Mouse (Mus musculus): ENCODE results near the gene Mki67. TPM values are rescaled to one million over a fixed set of nuclear protein-coding genes. Genes with fewer than 3 reads are reported as not detected.
A peak's percentile ranks its signal among the peaks of the same experiment; 100 is the strongest.

The Mki67 gene
- total RNA-seq (2015; ENCODE audit: low replicate concordance) (808 and 979 TPM in 2 replicates), total RNA-seq (2017; ENCODE audit: low replicate concordance) (1,323 and 1,353 TPM in 2 replicates)

DNA sequence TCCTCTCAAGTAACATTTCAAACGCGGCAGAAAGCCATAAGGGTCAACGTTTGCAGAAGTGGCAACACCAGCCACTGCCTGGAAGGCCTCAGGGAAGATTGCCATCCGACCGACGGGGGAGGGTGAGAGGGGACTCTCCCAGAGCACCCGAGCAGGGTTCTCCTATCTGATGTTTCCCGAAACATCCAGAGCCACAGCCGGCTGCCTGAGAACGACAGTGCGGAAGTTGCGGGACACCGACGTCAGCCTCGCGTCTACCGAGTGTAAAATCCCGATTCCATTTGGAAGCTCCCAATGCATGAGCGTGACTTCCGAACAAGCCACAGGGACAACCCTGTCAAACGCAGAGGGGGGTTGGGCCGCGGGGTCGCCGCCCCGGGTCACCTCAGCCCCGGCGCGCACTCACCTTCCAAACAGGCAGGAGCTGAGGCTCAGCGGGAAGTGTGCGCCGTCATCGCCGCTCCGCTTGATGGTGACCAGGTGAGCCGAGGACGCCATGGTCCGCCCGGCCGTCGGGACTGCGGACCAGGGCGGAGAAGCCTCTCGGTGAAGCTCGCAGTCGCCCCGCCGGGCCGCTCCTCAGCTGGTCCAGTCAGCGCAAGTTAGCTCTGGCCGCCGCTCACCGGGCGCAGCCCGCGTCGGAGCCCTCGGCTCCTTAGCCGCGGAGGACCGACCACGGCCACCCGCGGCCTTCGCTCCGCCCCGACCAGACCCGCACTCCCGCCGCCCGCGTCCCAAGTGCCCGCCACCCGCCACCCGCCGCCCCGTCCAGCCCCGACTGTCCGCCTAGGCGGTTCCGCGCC lies at the start of gene Mki67:
TSS of gene Mki67 (minus strand) at position 720 of the 803 bp plus-strand sequence.
- peak; percentile 43 for ATAC-seq (replicated peaks; ENCODE audit: low FRiP score, poor library complexity, severe bottlenecking)

DNA sequence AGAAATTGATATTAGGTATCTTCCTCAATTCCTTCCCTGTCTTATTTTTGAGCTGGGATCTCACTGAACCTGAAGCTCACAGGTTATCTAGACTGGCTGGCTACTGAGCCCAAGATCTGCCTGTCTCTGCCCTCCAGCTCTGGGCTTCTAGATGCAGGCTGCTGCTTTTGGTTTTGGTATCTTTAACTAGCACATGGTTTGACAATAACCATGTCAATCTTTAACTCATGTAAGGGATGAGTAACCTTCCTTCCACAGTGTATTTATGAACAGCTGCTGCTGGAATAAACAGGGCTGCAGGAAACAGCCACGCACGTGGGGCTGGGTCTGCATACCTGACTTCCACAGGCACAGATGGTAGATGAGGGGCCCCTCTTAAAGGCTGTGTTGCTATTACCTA lies 47.1 kb upstream of the Mki67 start:
- ATAC-seq (replicated peaks; ENCODE audit: low FRiP score, poor library complexity, severe bottlenecking) = no peak

DNA sequence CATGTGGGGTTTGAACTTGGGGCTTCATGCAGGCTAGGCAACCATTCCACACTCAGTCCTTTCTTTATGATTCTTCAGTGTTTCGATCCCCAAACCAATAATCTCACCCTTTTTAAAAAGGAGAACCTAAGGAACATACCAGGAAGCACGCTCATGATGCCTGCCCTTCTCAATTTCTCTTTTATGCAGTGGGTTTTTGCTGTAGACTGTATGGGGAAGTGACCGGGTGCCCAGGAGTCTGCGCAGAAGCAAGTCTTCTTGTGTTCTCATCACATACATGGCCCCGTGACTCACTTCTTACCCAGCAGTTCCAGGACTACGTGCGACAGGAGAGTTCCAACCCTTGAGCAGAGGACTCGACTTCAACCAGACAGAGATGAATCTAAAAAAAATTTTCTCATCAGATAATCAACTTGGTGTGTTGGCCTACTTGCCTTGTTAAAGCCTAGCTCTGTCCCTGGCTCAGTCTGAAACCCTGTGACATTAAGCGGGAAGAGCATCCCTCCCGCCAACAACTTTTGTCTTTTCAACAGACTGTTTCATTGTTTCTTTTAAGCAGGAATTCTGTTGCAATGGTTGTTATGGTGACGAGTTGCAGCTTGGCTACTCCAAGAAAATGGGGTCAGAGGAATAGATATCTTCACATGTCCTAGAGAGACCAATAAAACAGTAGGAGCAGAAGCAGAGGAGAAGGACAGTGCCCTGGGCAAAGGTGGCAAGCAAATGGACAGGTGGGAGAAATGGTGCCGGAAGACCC lies 42.8 kb upstream of the Mki67 start:
- no peak for ATAC-seq (replicated peaks; ENCODE audit: low FRiP score, poor library complexity, severe bottlenecking)

DNA sequence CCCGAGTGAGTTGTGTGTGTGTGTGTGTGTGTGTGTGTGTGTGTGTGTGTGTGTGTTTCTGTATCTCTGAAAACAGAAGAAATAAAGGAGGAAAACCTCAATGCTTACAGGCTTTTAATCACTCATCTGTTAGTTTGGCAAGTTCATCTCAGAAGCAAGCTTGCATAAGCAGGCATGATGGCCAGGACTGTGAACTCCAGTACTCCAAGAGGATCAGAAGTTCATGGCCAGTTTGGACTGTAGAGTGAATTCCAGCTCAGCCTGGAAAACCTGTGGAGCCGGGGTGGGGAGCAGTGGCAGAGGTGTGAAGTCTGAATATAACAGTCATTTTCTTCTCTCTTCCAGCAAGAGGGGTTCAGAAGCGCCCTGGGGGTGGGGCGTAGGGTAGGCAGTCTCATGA lies 42.0 kb upstream of the Mki67 start:
- ATAC-seq (replicated peaks; ENCODE audit: low FRiP score, poor library complexity, severe bottlenecking) = no peak

DNA sequence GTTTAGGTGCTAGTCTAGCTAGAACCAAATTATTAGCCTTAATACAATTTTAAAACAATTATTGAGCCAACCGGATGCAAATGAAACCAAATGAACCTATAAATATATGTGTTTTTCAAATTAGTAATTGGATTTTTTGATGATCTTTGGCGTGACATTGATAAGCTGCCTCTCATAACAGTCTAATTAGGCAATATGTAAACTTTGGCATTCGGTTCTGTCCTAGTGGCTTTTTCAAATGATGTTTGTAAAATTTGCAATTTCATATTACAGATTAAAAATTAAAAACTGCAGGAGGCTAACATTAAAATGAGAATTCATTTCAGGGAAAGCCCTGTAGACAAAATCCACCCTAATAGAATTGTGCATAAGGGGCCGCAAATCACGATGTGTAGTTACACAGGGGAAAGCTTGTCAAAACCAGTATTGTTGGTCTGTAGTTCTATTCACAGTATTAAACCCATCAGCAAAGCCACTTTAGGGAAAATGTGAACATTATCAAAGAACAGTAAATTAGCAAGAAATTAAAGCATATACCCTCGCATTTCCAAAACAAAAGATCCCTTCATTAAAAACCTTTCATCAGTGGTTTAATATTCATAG lies 40.9 kb upstream of the Mki67 start:
- no peak for ATAC-seq (replicated peaks; ENCODE audit: low FRiP score, poor library complexity, severe bottlenecking)

DNA sequence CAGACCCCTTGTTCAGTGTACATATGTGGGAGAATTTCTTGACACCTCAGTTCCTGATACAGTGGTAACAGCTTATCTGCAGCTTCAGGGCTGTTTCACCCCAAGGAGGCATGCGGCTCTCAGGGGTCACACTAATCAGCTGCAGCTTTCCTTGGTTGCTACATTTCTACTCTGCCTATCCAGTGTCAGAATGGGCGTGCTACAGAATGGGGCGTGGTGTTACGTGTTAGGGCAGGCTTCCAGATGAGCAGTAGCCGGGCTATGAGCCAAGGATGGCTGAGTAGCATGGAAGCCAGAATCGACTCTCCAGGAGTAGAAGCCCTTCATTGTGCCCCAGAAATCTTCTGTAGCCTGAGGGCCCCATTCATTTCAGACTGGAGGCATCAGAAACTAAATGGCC lies 32.8 kb upstream of the Mki67 start:
- peak; percentile 71 for ATAC-seq (replicated peaks; ENCODE audit: low FRiP score, poor library complexity, severe bottlenecking)

DNA sequence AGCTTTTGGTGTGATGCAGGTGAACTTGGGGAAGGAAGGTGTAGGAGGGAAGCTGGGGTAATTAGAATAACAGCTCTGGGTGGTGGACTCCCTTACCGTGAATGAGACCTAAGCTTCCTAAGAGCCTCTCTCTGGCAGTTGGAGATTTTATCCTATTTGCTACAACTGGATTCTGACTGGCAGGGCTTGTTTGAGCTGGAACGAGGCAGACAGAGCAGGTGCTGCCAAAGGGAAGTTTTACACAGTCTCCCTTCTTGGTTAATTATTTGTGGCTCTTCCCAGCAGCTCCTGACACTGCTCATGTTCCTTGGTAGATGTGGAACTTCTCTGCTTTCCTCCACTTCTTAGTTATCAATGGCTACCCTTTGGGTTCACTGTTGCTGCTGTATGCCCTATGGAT lies 30.9 kb upstream of the Mki67 start:
- no peak for ATAC-seq (replicated peaks; ENCODE audit: low FRiP score, poor library complexity, severe bottlenecking)

DNA sequence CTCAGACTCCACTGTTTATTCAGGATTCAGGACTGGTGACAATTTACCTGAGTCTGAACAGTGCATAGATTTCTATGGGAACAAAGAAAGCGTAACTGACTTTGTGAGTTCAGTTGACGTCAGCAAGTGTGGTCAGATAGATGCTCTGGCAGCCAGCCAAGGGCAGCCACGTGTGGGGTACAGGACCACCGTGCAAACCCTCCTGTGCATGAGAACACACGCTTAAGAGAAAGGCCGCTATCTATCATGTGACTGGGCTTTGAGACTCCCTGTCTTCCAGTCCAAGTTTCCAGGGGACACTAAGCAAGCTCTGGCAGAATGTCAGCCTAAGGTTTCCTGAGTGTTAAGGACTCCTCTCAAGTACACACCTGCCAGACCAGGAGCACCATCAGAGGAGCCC lies 30.4 kb upstream of the Mki67 start:
- no peak for ATAC-seq (replicated peaks; ENCODE audit: low FRiP score, poor library complexity, severe bottlenecking)

DNA sequence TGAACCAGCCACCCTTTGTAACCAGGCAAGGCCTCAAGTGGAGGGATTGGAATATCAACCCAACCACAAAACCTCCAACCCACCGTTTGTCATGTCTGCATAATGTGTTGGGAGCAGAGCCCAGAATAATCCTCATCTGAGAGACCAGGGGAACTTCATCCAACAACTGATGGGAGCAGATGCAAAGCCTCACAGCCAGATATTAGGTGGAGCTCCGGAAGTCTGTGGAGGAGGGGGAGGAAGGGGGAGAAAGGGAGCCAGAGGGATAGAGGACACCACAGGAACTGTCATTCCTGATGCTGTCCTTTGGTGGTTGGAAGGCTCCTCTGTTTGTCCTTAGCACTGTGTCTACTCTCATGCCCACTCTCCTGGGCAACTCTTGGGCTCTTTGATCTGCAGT lies 28.9 kb upstream of the Mki67 start:
- ATAC-seq (replicated peaks; ENCODE audit: low FRiP score, poor library complexity, severe bottlenecking) = no peak

DNA sequence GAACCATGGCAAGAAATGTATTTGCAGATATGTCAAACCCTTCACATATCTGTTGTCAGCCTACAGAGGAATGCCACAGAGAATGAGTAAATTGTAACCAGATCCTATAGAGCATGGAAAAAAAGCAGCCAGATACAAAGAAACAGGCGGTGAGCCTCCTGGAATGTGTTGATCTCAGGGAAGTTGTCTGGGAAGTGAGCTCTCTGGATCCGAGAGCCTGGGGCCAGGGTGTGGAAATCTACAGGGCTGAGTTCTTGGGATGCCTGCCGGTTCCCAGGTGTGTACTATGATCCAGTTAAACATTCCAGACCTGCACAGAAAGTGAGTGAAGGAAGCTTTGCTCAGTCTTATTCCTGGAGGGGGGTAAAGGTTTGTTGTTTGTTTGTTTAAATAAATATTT lies 24.3 kb upstream of the Mki67 start:
- ATAC-seq (replicated peaks; ENCODE audit: low FRiP score, poor library complexity, severe bottlenecking) = no peak

DNA sequence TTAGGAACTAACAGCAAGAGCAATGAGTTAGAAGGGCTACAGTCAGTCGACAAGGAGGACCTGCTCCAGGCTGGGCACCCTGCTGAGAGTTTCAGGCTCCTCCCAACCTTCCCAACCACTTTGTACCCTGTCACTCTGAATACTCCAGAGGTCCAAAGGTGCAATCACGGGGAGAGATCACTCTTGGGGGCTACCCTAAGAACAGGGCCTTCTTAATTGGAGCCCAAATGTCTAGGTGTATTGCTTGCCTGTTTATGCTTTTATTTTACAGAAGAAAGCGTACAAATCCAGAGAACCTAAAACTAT lies 20.4 kb upstream of the Mki67 start:
- ATAC-seq (replicated peaks; ENCODE audit: low FRiP score, poor library complexity, severe bottlenecking) = no peak

DNA sequence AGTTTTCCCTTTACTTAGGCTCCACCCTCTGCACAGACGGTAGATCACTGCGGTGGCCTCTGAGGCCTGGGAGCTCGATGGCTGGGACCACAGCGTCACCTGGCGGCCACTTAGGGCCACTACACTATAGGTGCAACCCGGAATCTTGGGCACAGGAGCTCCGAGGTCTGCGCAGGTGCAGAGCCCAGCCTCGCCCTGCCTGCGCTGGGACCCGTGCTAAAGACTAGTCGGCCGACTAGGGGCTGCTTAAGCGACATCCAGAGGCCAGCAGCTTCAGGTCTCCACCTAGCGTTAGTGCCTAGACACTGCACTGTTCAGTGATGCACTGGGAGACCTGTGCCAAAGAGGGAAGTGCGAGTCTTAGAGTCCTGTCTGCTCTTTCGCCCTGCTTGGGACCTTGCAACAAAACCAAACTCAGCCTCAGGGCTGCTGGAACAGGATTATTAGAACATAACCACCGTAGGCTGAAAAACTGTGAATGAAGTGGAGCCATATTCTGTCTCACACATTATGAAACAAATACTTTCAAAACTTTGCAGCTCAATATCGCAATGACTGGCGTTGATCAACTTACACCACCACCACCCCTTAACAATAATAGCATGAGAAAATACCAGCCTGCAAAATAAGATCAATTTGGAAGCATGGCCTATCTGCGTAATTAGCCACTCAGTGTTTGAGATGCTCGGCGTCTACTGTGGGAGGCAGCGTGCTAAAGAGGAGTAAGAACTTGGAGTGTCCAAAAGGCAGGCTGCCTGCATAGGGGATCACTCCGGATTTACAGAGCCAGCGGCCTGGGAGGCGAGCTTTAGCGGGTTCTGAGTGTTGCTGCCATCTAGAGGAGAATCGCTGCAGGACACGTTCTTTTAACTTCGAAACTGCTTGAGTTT lies 19.8 kb upstream of the Mki67 start:
- ATAC-seq (replicated peaks; ENCODE audit: low FRiP score, poor library complexity, severe bottlenecking) = peak; percentile 91

DNA sequence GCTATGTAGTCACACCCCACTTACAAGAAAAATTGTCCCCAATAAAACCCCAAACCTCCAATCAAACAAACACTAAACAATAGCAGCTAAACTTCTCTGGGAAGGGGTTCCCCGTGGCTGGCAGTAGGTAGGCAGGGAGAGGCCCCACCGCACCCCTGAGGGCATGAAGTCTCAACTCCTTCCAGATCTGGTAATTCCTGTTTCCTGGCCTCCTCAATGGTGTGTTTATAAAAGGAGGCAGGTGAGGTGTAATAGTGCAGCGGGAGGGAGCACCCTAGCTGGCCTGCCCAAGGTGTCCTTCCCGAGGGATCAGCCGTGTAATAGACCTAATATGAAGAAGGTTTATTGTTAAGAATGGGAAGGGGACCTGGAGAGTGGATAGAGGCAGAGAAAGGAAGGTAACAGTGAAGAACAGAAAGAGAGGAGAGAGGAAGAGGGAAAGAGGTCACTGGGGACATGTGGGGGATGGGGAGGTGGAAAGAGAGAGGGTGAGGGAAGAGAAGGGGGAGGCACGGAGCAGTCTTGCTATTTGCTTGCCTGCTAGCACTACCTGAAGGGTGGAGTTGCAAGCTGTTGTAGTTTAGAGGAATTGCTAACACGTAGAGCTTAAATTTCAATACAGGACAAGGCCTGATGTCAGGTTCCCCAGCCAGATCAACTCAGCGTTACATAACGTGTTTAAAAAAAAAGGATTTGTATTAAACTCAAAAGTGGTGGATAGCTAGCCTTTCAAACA lies 18.9 kb upstream of the Mki67 start:
- ATAC-seq (replicated peaks; ENCODE audit: low FRiP score, poor library complexity, severe bottlenecking) = peak; percentile 24

DNA sequence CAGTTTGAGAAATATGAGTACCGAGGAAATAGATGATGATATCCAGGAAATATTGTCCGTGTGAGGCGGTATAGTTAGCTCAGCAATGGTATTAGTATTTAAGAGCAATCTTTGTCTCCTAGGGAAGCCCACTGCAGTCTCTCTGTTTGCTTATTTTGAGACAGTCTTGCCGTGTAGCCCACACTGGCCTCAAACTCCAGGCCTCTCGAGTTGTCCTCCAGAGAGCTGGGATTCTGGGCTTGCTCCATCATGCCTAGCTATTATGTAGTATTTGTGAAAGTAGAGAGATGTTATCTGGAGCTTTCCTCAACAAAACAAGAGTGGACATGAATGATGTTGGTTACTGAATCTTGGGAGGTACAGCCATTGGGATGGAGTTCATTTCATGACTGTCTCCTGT lies 18.2 kb upstream of the Mki67 start:
- ATAC-seq (replicated peaks; ENCODE audit: low FRiP score, poor library complexity, severe bottlenecking) = no peak

DNA sequence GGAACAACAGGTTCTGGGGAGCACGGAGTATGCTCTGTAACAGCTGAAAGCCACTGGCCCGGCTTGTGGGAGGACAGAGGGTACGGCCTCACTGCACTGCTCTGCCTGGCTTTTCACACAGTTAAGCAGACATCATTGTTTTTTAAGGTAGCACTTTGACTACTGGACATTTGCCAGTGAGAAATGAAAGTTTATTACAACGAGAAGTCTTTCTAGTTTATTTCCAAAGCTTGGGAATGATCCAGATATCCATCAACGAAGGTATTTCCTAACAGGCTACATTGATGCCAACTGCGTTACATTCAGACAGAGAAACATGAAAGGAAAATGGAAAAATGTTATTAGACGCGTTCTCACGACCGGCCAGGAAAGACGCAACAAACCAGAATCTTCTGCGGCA lies 11.9 kb upstream of the Mki67 start:
- no peak for ATAC-seq (replicated peaks; ENCODE audit: low FRiP score, poor library complexity, severe bottlenecking)

DNA sequence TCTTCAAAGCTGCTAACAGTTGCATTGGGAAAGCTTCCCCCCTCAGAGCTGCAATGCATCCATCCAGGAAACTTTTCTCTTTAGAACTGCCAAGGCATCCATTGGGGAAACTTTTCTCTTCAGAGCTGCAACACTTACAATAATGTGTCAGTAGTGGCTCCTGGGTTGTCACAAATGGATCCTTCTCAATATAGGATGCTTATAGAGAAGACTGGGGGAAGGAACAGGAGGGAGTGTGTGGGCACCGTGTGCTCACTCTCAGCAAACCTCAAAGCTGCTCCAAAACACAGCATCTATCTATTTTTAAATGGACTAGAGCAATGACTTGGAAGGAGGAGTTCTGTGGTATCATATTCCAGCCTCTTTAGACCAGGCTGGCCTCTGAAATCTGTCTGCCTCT lies 10.5 kb upstream of the Mki67 start:
- no peak for ATAC-seq (replicated peaks; ENCODE audit: low FRiP score, poor library complexity, severe bottlenecking)

DNA sequence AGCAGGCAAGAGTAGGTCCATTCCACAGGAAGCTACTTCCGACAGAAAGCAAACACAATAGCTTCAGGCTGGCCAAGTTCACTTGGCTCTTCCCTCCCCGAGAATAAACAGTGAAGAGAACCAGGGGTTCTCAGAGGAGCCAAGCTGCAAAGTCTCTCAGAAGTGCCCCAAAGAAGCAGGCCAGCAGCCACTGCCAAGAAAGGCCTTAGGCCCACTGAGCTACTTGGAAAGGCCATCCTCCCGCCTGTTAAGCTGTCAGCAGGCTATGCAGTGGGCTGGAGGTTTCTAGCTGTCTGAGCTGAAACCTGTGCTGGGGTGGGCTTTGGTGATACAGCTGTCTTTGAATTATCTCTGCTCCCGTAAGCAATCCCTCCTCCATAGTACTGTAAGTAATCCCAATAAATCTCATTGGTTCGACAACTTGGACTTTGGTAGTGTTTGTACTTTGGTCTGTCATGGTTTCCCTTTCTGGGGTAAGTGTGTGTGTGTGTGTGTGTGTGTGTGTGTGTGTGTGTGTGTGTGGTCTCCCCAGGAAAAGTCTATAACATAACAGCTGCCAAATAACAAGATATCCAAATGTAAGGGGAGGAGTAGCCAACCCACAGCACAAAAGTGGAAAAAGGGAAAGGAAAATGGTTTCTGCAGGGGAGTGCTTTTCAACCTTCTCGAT lies 7.6 kb upstream of the Mki67 start:
- no peak for ATAC-seq (replicated peaks; ENCODE audit: low FRiP score, poor library complexity, severe bottlenecking)

DNA sequence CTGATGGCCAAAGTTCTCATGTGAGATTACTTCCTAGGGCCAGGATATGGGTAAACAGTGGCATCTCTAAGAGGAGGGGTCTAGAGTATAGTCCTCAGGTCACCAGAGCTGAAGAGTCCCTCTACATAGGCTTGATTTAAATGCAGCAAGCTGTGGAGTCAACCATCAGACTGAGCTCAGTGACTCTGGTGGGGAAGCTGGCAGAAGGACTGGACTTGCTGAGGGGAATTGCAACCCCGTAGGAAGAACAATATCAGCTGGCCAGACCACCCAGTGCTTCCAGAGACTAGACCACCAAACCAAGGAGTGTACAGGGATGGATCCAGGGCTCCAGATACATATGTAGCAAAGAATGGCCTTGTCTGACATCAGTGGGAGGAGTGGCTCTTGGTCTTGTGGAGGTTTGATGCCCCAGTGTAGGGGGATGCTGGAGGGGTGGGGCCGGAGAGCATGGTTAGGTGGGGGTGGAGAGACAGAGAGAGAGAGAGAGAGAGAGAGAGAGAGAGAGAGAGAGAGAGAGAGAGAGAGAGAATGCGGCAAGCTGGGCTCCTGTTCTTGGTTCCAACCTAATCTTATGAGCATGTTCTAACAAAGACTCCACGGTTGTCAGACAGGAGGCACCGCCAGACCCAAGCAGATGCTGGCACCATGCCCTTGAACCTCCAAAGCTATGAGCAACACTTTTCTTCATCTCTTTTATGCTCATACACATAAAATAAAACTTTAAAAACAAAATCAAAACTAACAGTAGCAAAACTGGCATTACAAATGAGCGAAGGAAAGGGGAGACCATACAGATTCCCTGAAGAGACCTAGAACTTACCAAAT lies 6.1 kb upstream of the Mki67 start:
- peak; percentile 49 for ATAC-seq (replicated peaks; ENCODE audit: low FRiP score, poor library complexity, severe bottlenecking)

All from erythroblast, adult 5-6 weeks (primary cell).